Mouse (Mus musculus): ENCODE measurements at regions not wholly inside any gene's neighbourhood (a gene's known extent, or its start where the extent isn't known, plus 50 kb on each side); places are given as distances from the start of the nearest gene placed in this dataset.

GRCm38 (mm10) chr1:136749188-136749587, 124.5 kb downstream of the Zfp281 start:
- peak; percentile 96 for TF ChIP-seq CTCF (conservative IDR thresholded peaks at IDR 0.05; ENCODE audit: low read length)
- no peak for TF ChIP-seq NANOG (IDR thresholded peaks at IDR 0.05; ENCODE audit: borderline replicate concordance, low read length)
- TF ChIP-seq POU5F1 (IDR thresholded peaks at IDR 0.05; ENCODE audit: borderline replicate concordance, low read length) = no peak
- no peaks in the 10 kb centered on the region for H3K36me3 ChIP-seq (ENCODE audit: insufficient read depth, low read length)
- no peak overlapping the region for H3K4me3 ChIP-seq (replicated peaks; ENCODE audit: low read length)
- H3K9me3 ChIP-seq (ENCODE audit: low read length) = no peaks in the 10 kb centered on the region
- no peaks in the 10 kb centered on the region for H3K27me3 ChIP-seq (ENCODE audit: insufficient read depth, low read length)
- H3K4me1 ChIP-seq (replicated peaks; ENCODE audit: low read depth, low read length) = peaks cover 11% of the 10 kb centered on the region

- Histone ChIP-seq H3K4me1 (replicated peaks; ENCODE audit: low read depth, low read length) (peaks cover 12% of the 10 kb centered on the region), H3K36me3 (ENCODE audit: insufficient read depth, low read length) (no peaks in the 10 kb centered on the region), H3K27me3 (ENCODE audit: insufficient read depth, low read length) (no peaks in the 10 kb centered on the region), H3K9me3 (ENCODE audit: low read length) (no peaks in the 10 kb centered on the region), H3K4me3 (replicated peaks; ENCODE audit: low read length) (no peak overlapping the region)
- TF ChIP-seq NANOG (IDR thresholded peaks at IDR 0.05; ENCODE audit: borderline replicate concordance, low read length) (no peak), CTCF (conservative IDR thresholded peaks at IDR 0.05; ENCODE audit: low read length) (no peak), POU5F1 (IDR thresholded peaks at IDR 0.05; ENCODE audit: borderline replicate concordance, low read length) (no peak)
These were observed 126.9 kb downstream of the Zfp281 start for GRCm38 (mm10) chr1:136751464-136752191.

GRCm38 (mm10) chr1:136754286-136754685, 129.6 kb downstream of the Zfp281 start:
- Histone ChIP-seq H3K4me3 (replicated peaks; ENCODE audit: low read length) (peak overlapping the region; percentile 65), H3K27me3 (ENCODE audit: insufficient read depth, low read length) (no peaks in the 10 kb centered on the region), H3K9me3 (ENCODE audit: low read length) (no peaks in the 10 kb centered on the region), H3K36me3 (ENCODE audit: insufficient read depth, low read length) (no peaks in the 10 kb centered on the region), H3K4me1 (replicated peaks; ENCODE audit: low read depth, low read length) (peaks cover 18% of the 10 kb centered on the region)
- TF ChIP-seq NANOG (IDR thresholded peaks at IDR 0.05; ENCODE audit: borderline replicate concordance, low read length) (no peak), CTCF (conservative IDR thresholded peaks at IDR 0.05; ENCODE audit: low read length) (no peak), POU5F1 (IDR thresholded peaks at IDR 0.05; ENCODE audit: borderline replicate concordance, low read length) (no peak)

- no peak overlapping the region for H3K4me3 ChIP-seq (replicated peaks; ENCODE audit: low read length)
- TF ChIP-seq POU5F1 (IDR thresholded peaks at IDR 0.05; ENCODE audit: borderline replicate concordance, low read length) = no peak
- no peak for TF ChIP-seq NANOG (IDR thresholded peaks at IDR 0.05; ENCODE audit: borderline replicate concordance, low read length)
- peak; percentile 98 for TF ChIP-seq CTCF (conservative IDR thresholded peaks at IDR 0.05; ENCODE audit: low read length)
- peaks cover 20% of the 10 kb centered on the region for H3K4me1 ChIP-seq (replicated peaks; ENCODE audit: low read depth, low read length)
- H3K9me3 ChIP-seq (ENCODE audit: low read length) = no peaks in the 10 kb centered on the region
- no peaks in the 10 kb centered on the region for H3K36me3 ChIP-seq (ENCODE audit: insufficient read depth, low read length)
- no peaks in the 10 kb centered on the region for H3K27me3 ChIP-seq (ENCODE audit: insufficient read depth, low read length)
These were observed 134.0 kb downstream of the Zfp281 start for GRCm38 (mm10) chr1:136758730-136759129.

GRCm38 (mm10) chr1:136759164-136759563, 134.5 kb downstream of the Zfp281 start:
- H3K4me3 ChIP-seq (replicated peaks; ENCODE audit: low read length) = no peak overlapping the region
- no peaks in the 10 kb centered on the region for H3K9me3 ChIP-seq (ENCODE audit: low read length)
- H3K4me1 ChIP-seq (replicated peaks; ENCODE audit: low read depth, low read length) = peaks cover 16% of the 10 kb centered on the region
- H3K36me3 ChIP-seq (ENCODE audit: insufficient read depth, low read length) = no peaks in the 10 kb centered on the region
- TF ChIP-seq CTCF (conservative IDR thresholded peaks at IDR 0.05; ENCODE audit: low read length) = peak; percentile 36
- TF ChIP-seq NANOG (IDR thresholded peaks at IDR 0.05; ENCODE audit: borderline replicate concordance, low read length) = no peak
- no peak for TF ChIP-seq POU5F1 (IDR thresholded peaks at IDR 0.05; ENCODE audit: borderline replicate concordance, low read length)
- no peaks in the 10 kb centered on the region for H3K27me3 ChIP-seq (ENCODE audit: insufficient read depth, low read length)

- peaks cover 15% of the 10 kb centered on the region for H3K4me1 ChIP-seq (replicated peaks; ENCODE audit: low read depth, low read length)
- TF ChIP-seq CTCF (conservative IDR thresholded peaks at IDR 0.05; ENCODE audit: low read length) (no peak), NANOG (IDR thresholded peaks at IDR 0.05; ENCODE audit: borderline replicate concordance, low read length) (no peak), POU5F1 (IDR thresholded peaks at IDR 0.05; ENCODE audit: borderline replicate concordance, low read length) (no peak)
- no peaks in the 10 kb centered on the region for H3K27me3 ChIP-seq (ENCODE audit: insufficient read depth, low read length)
- no peak overlapping the region for H3K4me3 ChIP-seq (replicated peaks; ENCODE audit: low read length)
- no peaks in the 10 kb centered on the region for H3K9me3 ChIP-seq (ENCODE audit: low read length)
- H3K36me3 ChIP-seq (ENCODE audit: insufficient read depth, low read length) = no peaks in the 10 kb centered on the region
These were observed 136.8 kb downstream of the Zfp281 start for GRCm38 (mm10) chr1:136761467-136761866.

- TF ChIP-seq NANOG (IDR thresholded peaks at IDR 0.05; ENCODE audit: borderline replicate concordance, low read length) = no peak
- no peak for TF ChIP-seq POU5F1 (IDR thresholded peaks at IDR 0.05; ENCODE audit: borderline replicate concordance, low read length)
- TF ChIP-seq CTCF (conservative IDR thresholded peaks at IDR 0.05; ENCODE audit: low read length) = no peak
- H3K27me3 ChIP-seq (ENCODE audit: insufficient read depth, low read length) = no peaks in the 10 kb centered on the region
- H3K4me3 ChIP-seq (replicated peaks; ENCODE audit: low read length) = no peak overlapping the region
- no peaks in the 10 kb centered on the region for H3K36me3 ChIP-seq (ENCODE audit: insufficient read depth, low read length)
- H3K4me1 ChIP-seq (replicated peaks; ENCODE audit: low read depth, low read length) = peaks cover 16% of the 10 kb centered on the region
- H3K9me3 ChIP-seq (ENCODE audit: low read length) = peaks cover 9% of the 10 kb centered on the region; the same call in 1 of the 2 replicates
These were observed 144.3 kb downstream of the Zfp281 start for GRCm38 (mm10) chr1:136768969-136769401.

- Histone ChIP-seq H3K36me3 (ENCODE audit: insufficient read depth, low read length) (no peaks in the 10 kb centered on the region), H3K4me3 (replicated peaks; ENCODE audit: low read length) (no peak overlapping the region), H3K4me1 (replicated peaks; ENCODE audit: low read depth, low read length) (peaks cover 7% of the 10 kb centered on the region), H3K9me3 (ENCODE audit: low read length) (peaks cover 9% of the 10 kb centered on the region; the same call in 1 of the 2 replicates), H3K27me3 (ENCODE audit: insufficient read depth, low read length) (no peaks in the 10 kb centered on the region)
- no peak for TF ChIP-seq NANOG (IDR thresholded peaks at IDR 0.05; ENCODE audit: borderline replicate concordance, low read length)
- TF ChIP-seq CTCF (conservative IDR thresholded peaks at IDR 0.05; ENCODE audit: low read length) = peak; percentile 77
These were observed 149.0 kb downstream of the Zfp281 start for GRCm38 (mm10) chr1:136773743-136774142.
